Mouse (Mus musculus) liver, adult 2 months (tissue): ENCODE data around the gene Sugt1.

Experiments used
- CTCF ChIP-seq: fragments of 200-500 bp; IDR thresholded peaks from 2 replicates; pipeline ENCODE4 v1.5.1; 2011; ENCODE audit warnings: low read depth, low read length, control low read depth
- POLR2A ChIP-seq: fragments of 200-500 bp; IDR thresholded peaks from 2 replicates; pipeline ENCODE4 v1.6.1; 2011; ENCODE audit warnings: low read length, control low read depth; ENCODE audit not compliant: insufficient read depth; ENCODE audit errors: extremely low read depth

- TF ChIP-seq POLR2A (no peak), CTCF (no peak)
Measured at GRCm38 (mm10) chr14:79591611-79592010, 4.1 kb downstream of the Sugt1 start.
